Mouse (Mus musculus) G1E (cell line): Measurements from ENCODE around the gene Plcb4.

Source experiments
- CTCF ChIP-seq: IDR thresholded peaks from 2 replicates; pipeline ENCODE4 v1.5.1; 2012; ENCODE audit warnings: low read depth, low read length, inconsistent platforms, mixed read lengths
- GATA1 ChIP-seq: IDR thresholded peaks from 2 replicates; pipeline ENCODE4 v1.6.1; 2012; ENCODE audit warnings: borderline replicate concordance, low read length, inconsistent platforms, mixed read lengths
- TAL1 ChIP-seq: conservative IDR thresholded peaks from 2 replicates; pipeline ENCODE4 v1.6.1; 2012; ENCODE audit warnings: low read depth, low read length, inconsistent platforms, mixed read lengths

- TF ChIP-seq CTCF (no peak), TAL1 (no peak), GATA1 (no peak)
Observed at GRCm38 (mm10) chr2:136050793-136051615, 392.2 kb downstream of the Plcb4 start.
